Mouse (Mus musculus) kidney, postnatal 10 days (tissue): ENCODE data around the gene Tmtc4.
A peak's percentile ranks its signal among the peaks of the same experiment; 100 is the strongest.

ENCODE experiments used
- DNase-seq: peaks from one replicate; pipeline ENCODE4 v3.0.0; 2021; ENCODE audit warnings: mixed read lengths

Tmtc4 gene

GRCm38 (mm10) chr14:122901177-122901576 is 82.7 kb downstream of the Tmtc4 start:
- no peak for DNase-seq

- no peak for DNase-seq
Observed at GRCm38 (mm10) chr14:122900679-122901078, 83.2 kb downstream of the Tmtc4 start.

- no peak for DNase-seq
Observed at GRCm38 (mm10) chr14:122898550-122898949, 85.3 kb downstream of the Tmtc4 start.

GRCm38 (mm10) chr14:122896106-122896505 is 87.7 kb downstream of the Tmtc4 start:
- no peak for DNase-seq

- DNase-seq: no peak
Observed at GRCm38 (mm10) chr14:122891470-122891968, 92.3 kb downstream of the Tmtc4 start.

- no peak for DNase-seq
Observed at GRCm38 (mm10) chr14:122888480-122888872, 95.4 kb downstream of the Tmtc4 start.

- no peak for DNase-seq
Observed at GRCm38 (mm10) chr14:122887702-122888479, 95.9 kb downstream of the Tmtc4 start.

- no peak for DNase-seq
Observed at GRCm38 (mm10) chr14:122887278-122887677, 96.6 kb downstream of the Tmtc4 start.

- no peak for DNase-seq
Observed at GRCm38 (mm10) chr14:122885893-122886292, 97.9 kb downstream of the Tmtc4 start.

- peak; percentile 25 for DNase-seq
Observed at GRCm38 (mm10) chr14:122883821-122884584, 99.8 kb downstream of the Tmtc4 start.

GRCm38 (mm10) chr14:122883410-122883806 is 100.4 kb downstream of the Tmtc4 start:
- no peak for DNase-seq

- DNase-seq: no peak
Observed at GRCm38 (mm10) chr14:122882795-122883409, 100.9 kb downstream of the Tmtc4 start.

GRCm38 (mm10) chr14:122882201-122882639 is 101.6 kb downstream of the Tmtc4 start:
- no peak for DNase-seq

- DNase-seq: no peak
Observed at GRCm38 (mm10) chr14:122881699-122882098, 102.1 kb downstream of the Tmtc4 start.

- DNase-seq: no peak
Observed at GRCm38 (mm10) chr14:122880291-122880690, 103.5 kb downstream of the Tmtc4 start.

GRCm38 (mm10) chr14:122877787-122878186 is 106.0 kb downstream of the Tmtc4 start:
- DNase-seq: no peak

GRCm38 (mm10) chr14:122876723-122877122 is 107.1 kb downstream of the Tmtc4 start:
- DNase-seq: no peak

GRCm38 (mm10) chr14:122876163-122876562 is 107.7 kb downstream of the Tmtc4 start:
- peak; percentile 86 for DNase-seq

GRCm38 (mm10) chr14:122875636-122876035 is 108.2 kb downstream of the Tmtc4 start:
- DNase-seq: no peak

GRCm38 (mm10) chr14:122875056-122875455 is 108.8 kb downstream of the Tmtc4 start:
- DNase-seq: no peak

GRCm38 (mm10) chr14:122872612-122873011 is 111.2 kb downstream of the Tmtc4 start:
- DNase-seq: no peak

- no peak for DNase-seq
Observed at GRCm38 (mm10) chr14:122871841-122872580, 111.8 kb downstream of the Tmtc4 start.

- no peak for DNase-seq
Observed at GRCm38 (mm10) chr14:122869831-122870230, 114.0 kb downstream of the Tmtc4 start.
